ENCODE assay signal across 18 mouse cellular contexts in genomic region chr7:57365134-57366012, GRCm38 (mm10). TPM values are rescaled to one million over a fixed set of nuclear protein-coding genes. Genes with fewer than 3 reads are reported as not detected.
"Had no signal": no experiment of that assay in that cellular context is flagged by ENCODE, and none has a peak within 500 bp of the region (broad histone marks: within the 10 kb centered on the region; RNA-seq: fewer than 3 reads in every experiment).

No protein-coding gene starts in this region.

- H3K27me3 ChIP-seq: megakaryocyte, embryonic 14.5 days; midbrain, embryonic 13.5 days; midbrain, embryonic 15.5 days; neural tube, embryonic 12.5 days had no signal

- H3K9ac ChIP-seq: lung, embryonic 14.5 days; midbrain, embryonic 13.5 days; midbrain, embryonic 15.5 days; neural tube, embryonic 12.5 days had no signal

- ATAC-seq: midbrain, embryonic 13.5 days; midbrain, embryonic 15.5 days had no signal

- H3K36me3 ChIP-seq: midbrain, embryonic 13.5 days; midbrain, embryonic 15.5 days; neural tube, embryonic 12.5 days had no signal

- H3K4me2 ChIP-seq: lung, embryonic 14.5 days; midbrain, embryonic 11.5 days; midbrain, embryonic 13.5 days; midbrain, embryonic 15.5 days; neural tube, embryonic 12.5 days had no signal

- H3K4me1 ChIP-seq: megakaryocyte, embryonic 14.5 days; midbrain, embryonic 13.5 days; midbrain, embryonic 15.5 days; neural tube, embryonic 12.5 days had no signal

- H3K9me3 ChIP-seq: midbrain, embryonic 13.5 days; midbrain, embryonic 15.5 days; neural tube, embryonic 12.5 days had no signal

- DNase-seq: lung, adult 18-20 months; lung, embryonic 14.5 days; lung, postnatal 4 days; retina, postnatal 1 day; right cerebral cortex, adult 18-20 months; right cerebral cortex, postnatal 25 days; right cerebral cortex, postnatal 4 days; spleen, adult 18-20 months; thymus, adult 18-20 months; thymus, postnatal 14 days; thymus, postnatal 4 days had no signal

- H3K4me3 ChIP-seq: megakaryocyte, embryonic 14.5 days; midbrain, embryonic 13.5 days; midbrain, embryonic 15.5 days; neural tube, embryonic 12.5 days had no signal

- H3K27ac ChIP-seq: midbrain, embryonic 13.5 days; midbrain, embryonic 15.5 days; neural tube, embryonic 12.5 days had no signal

RNA-seq across cellular contexts. Expression of gene Gabrg3, which starts 21.6 kb away (rescaled TPM):
- total RNA-seq: monocyte, adult 5-6 weeks had no signal

RNA-seq across cellular contexts. Expression of gene Gabrb3, which starts 54.1 kb away (rescaled TPM):
- total RNA-seq: monocyte, adult 5-6 weeks had no signal
- polyA plus RNA-seq: liver, embryonic 16.5 days had no signal
